Mouse (Mus musculus): ENCODE data around the gene Prss57. TPM values are rescaled to one million over a fixed set of nuclear protein-coding genes. Genes with fewer than 3 reads are reported as not detected.

Prss57 gene
- polyA plus RNA-seq, 1 experiment from 2014 or later = 0.06 TPM

DNA sequence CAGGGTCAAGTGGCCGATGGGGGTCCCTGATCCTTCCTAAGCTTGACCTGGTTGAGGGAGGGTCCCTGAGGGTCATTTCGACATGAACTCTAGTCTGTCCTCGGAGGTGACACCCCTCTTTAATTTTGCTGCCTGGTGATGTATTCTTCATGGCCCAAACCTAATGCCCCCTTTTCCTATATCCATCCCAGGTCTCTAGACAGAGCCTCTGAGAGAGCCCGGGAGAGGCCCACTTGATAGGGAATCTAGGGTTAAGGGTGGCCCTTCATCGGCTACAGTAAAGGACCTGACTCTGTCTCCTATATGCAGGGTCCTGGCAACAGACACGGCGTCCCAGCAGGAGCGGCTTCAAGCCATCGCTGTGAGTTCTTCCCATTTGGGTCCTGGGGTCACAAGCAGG is 15.6 kb upstream of the Prss57 start:
- ATAC-seq (ENCODE audit: insufficient number of reproducible peaks, insufficient read depth, low FRiP score, low TSS enrichment) = no peak
- no peak overlapping the region for H3K9ac ChIP-seq
- no peaks in the 10 kb centered on the region for H3K27me3 ChIP-seq
- no peaks in the 10 kb centered on the region for H3K9me3 ChIP-seq
- peaks cover 33% of the 10 kb centered on the region for H3K36me3 ChIP-seq
- peak overlapping the region; percentile 32; the same call in 1 of the 2 replicates for H3K27ac ChIP-seq
- H3K4me2 ChIP-seq (replicated peaks) = no peak overlapping the region
- WGBS = 86% methylated on average over 9 of the region's 9 CpGs
- peaks cover 40% of the 10 kb centered on the region for H3K4me1 ChIP-seq
- no peak overlapping the region for H3K4me3 ChIP-seq

DNA sequence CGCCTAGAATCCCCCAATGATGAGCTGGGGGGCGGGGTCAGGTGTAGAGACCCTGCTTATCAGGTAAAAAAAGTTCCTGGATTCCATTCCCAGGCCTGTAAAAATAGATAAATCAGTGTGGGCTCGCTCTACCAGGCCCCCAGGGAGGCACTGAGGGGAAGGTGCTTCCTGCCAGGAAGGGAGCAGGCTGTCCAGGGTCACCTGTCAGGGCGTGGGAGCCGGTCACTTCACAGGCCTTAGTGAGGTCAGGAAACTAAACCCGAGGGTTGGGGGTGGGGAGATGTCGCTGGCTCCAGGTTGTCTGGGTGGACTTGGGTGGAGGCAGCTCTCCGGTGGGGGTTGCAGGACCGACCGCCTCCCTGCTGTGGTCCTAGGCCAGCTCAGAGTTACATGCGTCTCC is 14.9 kb upstream of the Prss57 start:
- Histone ChIP-seq H3K4me3 (no peak overlapping the region), H3K9me3 (no peaks in the 10 kb centered on the region), H3K36me3 (peaks cover 26% of the 10 kb centered on the region), H3K27ac (peak overlapping the region; percentile 32; the same call in 1 of the 2 replicates), H3K9ac (no peak overlapping the region), H3K4me2 (replicated peaks) (no peak overlapping the region), H3K27me3 (no peaks in the 10 kb centered on the region), H3K4me1 (peaks cover 40% of the 10 kb centered on the region)
- WGBS = 54% methylated on average over 11 of the region's 11 CpGs
- no peak for ATAC-seq (ENCODE audit: insufficient number of reproducible peaks, insufficient read depth, low FRiP score, low TSS enrichment)

DNA sequence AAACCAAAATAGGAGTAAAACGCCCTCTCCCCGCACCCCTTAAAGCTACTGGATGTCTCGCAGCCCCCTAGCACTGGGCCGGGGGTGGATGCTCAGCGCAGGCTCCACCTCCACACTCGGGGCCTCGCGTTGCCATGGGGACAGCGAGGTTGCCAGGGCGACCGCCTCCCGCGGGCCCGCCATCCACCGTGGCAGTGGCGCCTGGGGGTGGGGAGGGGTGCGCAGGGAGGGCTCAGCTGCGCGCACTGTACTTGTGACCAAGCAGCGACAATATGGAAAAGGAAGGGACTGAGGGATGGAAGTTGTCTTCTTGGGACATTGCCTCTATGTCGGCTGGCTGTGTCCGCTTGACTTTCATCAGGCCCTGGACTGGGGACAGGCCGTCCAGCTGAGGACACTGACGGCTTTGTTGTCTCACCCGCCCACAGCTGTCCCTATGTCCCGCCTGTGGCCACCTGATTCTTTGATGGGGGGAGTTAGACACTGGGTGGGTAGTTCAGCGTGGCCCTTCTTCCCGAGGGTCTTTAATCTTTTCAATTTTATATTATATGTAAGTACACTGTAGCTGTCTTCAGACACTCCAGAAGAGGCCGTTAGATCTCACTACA is 13.1 kb upstream of the Prss57 start:
- WGBS = 6% methylated on average over 29 of the region's 29 CpGs
- Histone ChIP-seq H3K4me1 (peaks cover 40% of the 10 kb centered on the region), H3K27me3 (no peaks in the 10 kb centered on the region), H3K36me3 (peaks cover 13% of the 10 kb centered on the region; the same call in 1 of the 2 replicates), H3K4me2 (replicated peaks) (peak overlapping the region; percentile 47), H3K9ac (no peak overlapping the region), H3K27ac (peak overlapping the region; percentile 76), H3K4me3 (peak overlapping the region; percentile 18), H3K9me3 (no peaks in the 10 kb centered on the region)
- ATAC-seq (ENCODE audit: insufficient number of reproducible peaks, insufficient read depth, low FRiP score, low TSS enrichment) = peak; percentile 74

DNA sequence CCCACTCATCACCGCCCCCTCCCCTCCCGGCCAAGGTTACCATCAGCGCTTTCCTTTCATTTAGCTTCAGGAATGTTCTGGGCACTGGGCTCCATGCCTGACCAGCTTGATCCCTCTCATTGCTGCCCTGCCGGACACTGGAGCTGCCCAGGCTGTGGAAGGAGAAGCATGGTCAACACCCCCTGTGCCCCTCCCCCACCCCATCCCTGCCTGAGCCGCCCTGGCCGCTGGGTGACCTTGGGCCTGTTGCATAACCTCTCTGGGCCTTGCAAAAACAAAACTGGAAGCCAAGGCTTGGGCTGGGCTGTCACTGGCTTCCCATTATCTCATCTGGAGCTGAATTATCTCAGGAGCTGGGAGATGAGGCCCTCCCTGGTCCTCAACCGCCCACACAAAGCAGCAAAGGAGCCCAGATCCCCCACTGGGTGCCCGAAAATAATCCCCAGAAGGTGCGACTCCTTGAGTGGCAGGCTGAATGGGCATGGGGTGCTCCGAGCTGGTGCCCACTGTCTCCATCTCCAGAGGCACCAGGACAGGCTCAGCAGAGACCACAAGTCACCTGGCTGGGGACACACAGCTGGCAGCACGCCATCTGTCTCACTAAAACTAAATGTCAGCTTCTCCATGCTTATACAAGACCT is 11.7 kb upstream of the Prss57 start:
- H3K9me3 ChIP-seq = no peaks in the 10 kb centered on the region
- no peaks in the 10 kb centered on the region for H3K27me3 ChIP-seq
- no peak overlapping the region; the same call in 1 of the 2 replicates for H3K9ac ChIP-seq
- H3K27ac ChIP-seq = peak overlapping the region; percentile 76
- 0 out of 2 replicates have a peak, but pooled peaks cover 3% of the 10 kb centered on the region for H3K36me3 ChIP-seq
- H3K4me3 ChIP-seq = no peak overlapping the region
- H3K4me2 ChIP-seq (replicated peaks) = no peak overlapping the region
- ATAC-seq (ENCODE audit: insufficient number of reproducible peaks, insufficient read depth, low FRiP score, low TSS enrichment) = no peak
- 47% methylated on average over 11 of the region's 11 CpGs for WGBS
- H3K4me1 ChIP-seq = peaks cover 36% of the 10 kb centered on the region

DNA sequence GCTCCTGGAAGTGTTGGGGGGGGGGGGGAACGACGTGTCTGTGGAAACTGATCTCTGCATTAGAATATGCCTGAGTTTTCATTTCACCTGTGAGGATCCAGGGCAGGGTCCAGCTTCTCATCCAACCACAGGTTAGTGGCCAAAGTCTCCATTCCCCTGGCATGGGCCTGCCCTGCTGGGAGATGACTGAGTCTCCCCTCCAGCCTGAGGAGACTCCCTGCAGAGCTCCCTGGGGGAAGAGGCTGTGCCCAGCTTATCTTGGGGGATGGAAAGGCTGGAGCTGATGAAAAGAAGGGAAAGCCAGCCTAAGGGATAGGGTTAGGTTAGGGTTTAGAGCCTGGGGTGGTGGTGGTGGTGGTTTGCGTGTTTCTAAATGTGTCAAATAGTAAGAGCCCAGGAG is 11.1 kb upstream of the Prss57 start:
- H3K27ac ChIP-seq = peak overlapping the region; percentile 76
- 28% methylated on average over 3 of the region's 3 CpGs for WGBS
- ATAC-seq (ENCODE audit: insufficient number of reproducible peaks, insufficient read depth, low FRiP score, low TSS enrichment) = no peak
- 0 out of 2 replicates have a peak, but pooled peaks cover 3% of the 10 kb centered on the region for H3K36me3 ChIP-seq
- no peaks in the 10 kb centered on the region for H3K27me3 ChIP-seq
- no peaks in the 10 kb centered on the region for H3K9me3 ChIP-seq
- H3K4me3 ChIP-seq = no peak overlapping the region
- peaks cover 40% of the 10 kb centered on the region for H3K4me1 ChIP-seq
- H3K4me2 ChIP-seq (replicated peaks) = no peak overlapping the region
- 0 out of 2 replicates have a peak overlapping the region, but pooled peaks have one; percentile 35 for H3K9ac ChIP-seq

DNA sequence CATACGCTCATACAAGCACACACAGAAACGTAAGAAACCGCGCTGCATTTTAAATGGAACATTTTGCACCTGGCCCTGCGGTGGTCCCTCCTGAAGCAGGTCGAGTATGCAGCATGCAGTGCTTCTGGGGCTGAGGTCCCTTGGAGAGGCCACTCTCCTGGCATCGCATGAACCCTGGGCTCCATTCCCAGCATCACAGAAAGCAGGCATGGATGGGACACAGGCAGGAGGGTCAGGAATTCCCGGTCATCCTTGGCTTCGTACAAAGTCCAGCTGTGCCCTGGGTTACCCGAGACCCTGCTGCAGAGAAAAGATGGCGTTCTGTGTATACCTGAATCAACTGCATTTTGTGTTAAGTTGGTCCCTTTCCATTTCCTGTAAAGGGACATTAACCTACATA is 9.7 kb upstream of the Prss57 start:
- no peak overlapping the region for H3K9ac ChIP-seq
- no peaks in the 10 kb centered on the region for H3K27me3 ChIP-seq
- no peak overlapping the region for H3K4me2 ChIP-seq (replicated peaks)
- no peak overlapping the region for H3K4me3 ChIP-seq
- no peak for ATAC-seq (ENCODE audit: insufficient number of reproducible peaks, insufficient read depth, low FRiP score, low TSS enrichment)
- H3K27ac ChIP-seq = no peak overlapping the region
- peaks cover 38% of the 10 kb centered on the region for H3K4me1 ChIP-seq
- 79% methylated on average over 11 of the region's 11 CpGs for WGBS
- H3K36me3 ChIP-seq = 0 out of 2 replicates have a peak, but pooled peaks cover 5% of the 10 kb centered on the region
- no peaks in the 10 kb centered on the region for H3K9me3 ChIP-seq

DNA sequence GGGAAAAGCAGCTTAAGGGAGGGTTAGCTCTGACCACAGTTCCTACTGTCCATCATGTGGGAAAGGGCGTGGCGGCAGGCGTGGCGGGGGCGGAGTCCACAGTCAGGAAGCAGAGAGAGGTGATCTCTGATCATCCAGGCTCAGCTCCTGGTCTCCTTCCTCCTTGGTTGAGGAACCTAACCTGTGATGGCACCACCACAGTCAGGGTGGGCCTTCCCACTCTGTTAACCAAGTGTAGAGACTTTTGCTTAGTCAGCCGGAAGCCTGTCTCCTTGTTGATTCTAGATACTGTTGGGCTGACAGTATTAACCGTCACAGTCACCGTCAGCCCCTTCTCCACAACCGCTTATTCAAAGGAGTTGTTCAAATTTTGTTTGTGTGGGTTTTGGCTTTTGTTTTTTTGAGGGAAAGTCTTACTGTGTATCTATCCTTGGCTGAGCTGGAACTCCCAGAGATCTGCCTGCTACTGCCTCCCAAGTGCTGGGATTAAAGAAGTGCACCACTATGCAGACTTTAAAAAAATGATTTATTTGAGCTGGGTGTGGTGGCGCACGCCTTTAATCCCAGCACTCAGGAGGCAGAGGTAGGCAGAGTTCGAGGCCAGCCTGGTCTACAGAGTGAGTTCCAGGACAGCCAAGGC is 7.6 kb upstream of the Prss57 start:
- H3K9ac ChIP-seq = no peak overlapping the region
- WGBS = 93% methylated on average over 12 of the region's 12 CpGs
- no peak for ATAC-seq (ENCODE audit: insufficient number of reproducible peaks, insufficient read depth, low FRiP score, low TSS enrichment)
- no peak overlapping the region for H3K27ac ChIP-seq
- no peaks in the 10 kb centered on the region for H3K27me3 ChIP-seq
- H3K4me1 ChIP-seq = peaks cover 34% of the 10 kb centered on the region
- H3K9me3 ChIP-seq = no peaks in the 10 kb centered on the region
- H3K4me2 ChIP-seq (replicated peaks) = no peak overlapping the region
- 0 out of 2 replicates have a peak, but pooled peaks cover 5% of the 10 kb centered on the region for H3K36me3 ChIP-seq
- no peak overlapping the region for H3K4me3 ChIP-seq

DNA sequence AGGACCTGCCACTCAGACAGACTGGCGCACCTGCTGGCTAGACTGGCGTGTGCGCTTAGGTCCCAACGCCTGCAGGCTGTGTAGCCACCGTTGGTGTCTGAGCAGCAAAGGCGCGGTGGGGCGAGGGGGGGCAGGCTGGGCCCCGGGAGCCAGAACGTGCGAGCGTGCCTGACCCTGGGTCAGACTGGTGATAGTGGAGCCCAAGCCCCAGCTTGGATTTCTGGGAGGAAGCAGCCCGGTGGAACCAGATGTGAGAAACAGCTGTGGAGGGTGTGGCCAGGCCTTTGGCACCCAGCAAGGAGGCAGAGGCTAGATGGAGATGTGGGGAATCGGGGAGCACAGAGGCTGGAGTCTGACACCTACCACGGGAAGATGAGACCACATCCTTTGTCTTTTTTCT is 6.6 kb upstream of the Prss57 start:
- H3K4me3 ChIP-seq = no peak overlapping the region
- no peak overlapping the region for H3K4me2 ChIP-seq (replicated peaks)
- no peak overlapping the region for H3K27ac ChIP-seq
- 0 out of 2 replicates have a peak, but pooled peaks cover 5% of the 10 kb centered on the region for H3K36me3 ChIP-seq
- peaks cover 23% of the 10 kb centered on the region for H3K4me1 ChIP-seq
- no peak overlapping the region for H3K9ac ChIP-seq
- H3K9me3 ChIP-seq = no peaks in the 10 kb centered on the region
- H3K27me3 ChIP-seq = no peaks in the 10 kb centered on the region
- no peak for ATAC-seq (ENCODE audit: insufficient number of reproducible peaks, insufficient read depth, low FRiP score, low TSS enrichment)
- 41% methylated on average over 15 of the region's 15 CpGs for WGBS

DNA sequence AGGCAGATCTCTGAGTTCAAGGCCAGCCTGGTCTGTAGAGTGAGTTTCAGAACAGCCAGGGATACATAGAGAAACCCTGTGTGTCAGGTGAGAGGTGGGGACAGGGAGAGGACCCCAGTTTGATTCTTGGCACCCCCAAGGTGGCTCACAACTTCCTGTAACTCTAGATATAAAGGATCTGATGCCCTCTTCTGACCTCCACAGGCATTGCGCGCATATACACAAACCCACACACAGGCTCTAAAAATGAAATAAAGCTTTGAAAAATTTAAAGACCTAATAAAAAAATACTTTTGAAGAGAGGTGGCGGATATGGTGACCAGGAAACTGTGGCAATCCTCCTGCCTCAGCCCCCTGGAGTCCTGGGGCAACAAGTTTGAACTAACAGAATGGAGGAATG is 5.1 kb upstream of the Prss57 start:
- Histone ChIP-seq H3K36me3 (0 out of 2 replicates have a peak, but pooled peaks cover 5% of the 10 kb centered on the region), H3K27me3 (no peaks in the 10 kb centered on the region), H3K4me1 (peaks cover 14% of the 10 kb centered on the region), H3K9ac (no peak overlapping the region), H3K9me3 (no peaks in the 10 kb centered on the region), H3K4me2 (replicated peaks) (no peak overlapping the region), H3K4me3 (no peak overlapping the region), H3K27ac (no peak overlapping the region)
- WGBS = 98% methylated on average over 3 of the region's 3 CpGs
- ATAC-seq (ENCODE audit: insufficient number of reproducible peaks, insufficient read depth, low FRiP score, low TSS enrichment) = no peak

DNA sequence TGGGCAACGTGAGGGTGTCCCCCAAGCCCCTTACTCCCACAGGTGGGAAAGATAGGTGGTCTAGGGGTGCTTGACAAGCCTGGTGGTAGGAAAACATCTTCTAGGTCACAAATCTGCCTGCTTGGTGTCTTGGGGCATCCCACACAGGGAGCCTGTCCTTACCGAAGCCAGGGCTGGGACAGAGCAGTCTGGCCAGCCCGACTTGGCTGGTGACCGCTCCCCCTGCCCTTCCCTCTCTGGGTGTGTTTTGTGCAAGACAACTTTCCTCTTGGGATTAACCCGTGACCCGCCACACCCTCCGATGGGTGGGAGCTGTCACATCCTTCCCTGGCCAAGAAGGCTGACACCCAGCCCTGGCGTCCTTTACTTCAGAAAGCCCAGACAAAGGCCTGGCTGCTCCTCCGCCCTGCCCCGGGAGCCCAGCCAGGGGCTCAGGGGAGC is 3.8 kb upstream of the Prss57 start:
- Histone ChIP-seq H3K4me3 (peak overlapping the region; percentile 75), H3K36me3 (0 out of 2 replicates have a peak, but pooled peaks cover 2% of the 10 kb centered on the region), H3K4me2 (replicated peaks) (peak overlapping the region; percentile 81), H3K4me1 (peaks cover 14% of the 10 kb centered on the region), H3K27me3 (no peaks in the 10 kb centered on the region), H3K9me3 (no peaks in the 10 kb centered on the region), H3K27ac (peak overlapping the region; percentile 87), H3K9ac (peak overlapping the region; percentile 84)
- ATAC-seq (ENCODE audit: insufficient number of reproducible peaks, insufficient read depth, low FRiP score, low TSS enrichment) = peak; percentile 16; the same call in 1 of the 2 replicates
- WGBS = 7% methylated on average over 10 of the region's 10 CpGs

DNA sequence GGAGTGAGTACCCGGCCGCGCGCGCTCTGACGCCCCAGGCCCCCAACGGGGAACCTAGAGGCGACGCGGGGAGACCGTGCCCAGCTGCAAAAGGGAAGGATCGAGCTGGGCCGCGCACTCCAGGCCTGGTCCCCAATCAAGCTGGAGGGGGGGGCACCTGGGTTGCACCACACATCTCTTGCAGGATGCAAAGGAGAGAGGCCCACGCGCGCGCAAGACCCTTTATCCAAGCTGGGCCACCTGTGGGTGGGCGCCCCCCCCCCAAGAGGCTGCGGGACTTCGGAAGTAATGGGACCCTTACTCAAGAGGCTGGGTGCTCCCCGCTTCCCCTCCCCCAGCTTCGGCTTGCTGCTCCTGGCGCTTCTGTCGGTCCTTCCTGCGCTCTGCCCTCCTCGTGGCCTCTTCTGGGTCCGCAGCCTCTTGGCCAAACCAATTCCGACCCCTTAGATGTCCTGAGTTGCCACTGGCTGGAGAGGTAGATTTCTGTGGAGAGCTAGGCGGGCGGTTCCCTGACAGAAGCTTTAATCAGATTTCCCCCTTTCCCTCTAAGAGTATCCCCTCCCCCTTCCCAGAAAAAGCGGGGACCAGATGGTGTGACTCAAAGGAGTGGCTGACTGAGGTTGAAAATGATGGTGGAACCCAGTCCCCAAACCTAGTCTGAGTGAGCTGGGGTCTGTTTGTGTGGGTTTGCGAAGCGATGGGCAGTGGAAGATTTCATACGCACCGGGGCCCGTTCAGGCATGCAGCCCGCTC is 3.2 kb upstream of the Prss57 start:
- Histone ChIP-seq H3K27me3 (no peaks in the 10 kb centered on the region), H3K9me3 (no peaks in the 10 kb centered on the region), H3K36me3 (0 out of 2 replicates have a peak, but pooled peaks cover 2% of the 10 kb centered on the region), H3K9ac (peak overlapping the region; percentile 84), H3K4me3 (peak overlapping the region; percentile 75), H3K4me2 (replicated peaks) (peak overlapping the region; percentile 81), H3K4me1 (peaks cover 14% of the 10 kb centered on the region), H3K27ac (peak overlapping the region; percentile 87)
- ATAC-seq (ENCODE audit: insufficient number of reproducible peaks, insufficient read depth, low FRiP score, low TSS enrichment) = peak; percentile 32
- WGBS = under 1% methylated on average over 34 of the region's 38 CpGs
